Mouse (Mus musculus): ENCODE measurements around the gene Dpf3.

Dpf3 gene

DNA sequence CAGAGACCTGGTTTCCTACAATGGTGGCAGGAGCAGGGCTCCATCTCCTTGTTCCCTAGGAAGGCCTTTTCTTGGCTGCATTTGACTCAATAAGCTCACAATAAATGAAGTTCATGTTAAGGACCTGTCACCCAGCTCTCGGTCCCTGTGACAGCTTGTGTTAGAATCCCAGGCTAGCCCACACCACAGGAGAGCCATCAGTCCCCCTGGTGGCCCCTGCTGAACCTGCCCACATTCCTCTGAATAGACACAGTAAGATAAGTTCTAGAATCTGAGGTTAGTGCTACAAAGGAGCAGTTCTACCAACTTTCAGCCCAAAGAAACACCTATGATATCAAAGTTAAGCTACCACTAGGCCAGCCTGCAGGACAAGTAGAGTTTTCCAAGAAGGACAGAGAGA is 149.2 kb downstream of the Dpf3 start:
- DNase-seq (ENCODE audit: low spot score in 2 of 2), result no peak

DNA sequence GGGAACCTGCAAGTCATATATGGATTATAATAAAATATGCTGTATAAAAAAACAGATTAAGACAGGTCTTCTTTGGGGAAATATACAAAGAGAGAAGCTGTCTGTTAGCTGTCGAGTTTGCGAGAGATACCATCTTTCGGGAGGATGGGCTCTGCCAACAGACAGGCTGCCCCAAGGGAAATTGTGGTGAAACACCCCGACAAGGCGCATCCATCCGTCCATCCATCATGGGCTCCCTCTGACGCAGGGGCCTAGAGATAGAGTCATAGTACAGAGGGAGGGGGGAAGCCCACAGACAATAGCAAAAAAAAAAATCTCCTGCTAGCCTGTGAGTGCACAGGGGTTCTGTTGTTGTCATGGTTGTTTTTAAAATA is 149.8 kb downstream of the Dpf3 start:
- no peak for DNase-seq (ENCODE audit: low spot score in 2 of 2)

- DNase-seq (ENCODE audit: low spot score in 2 of 2), result no peak
Measured at GRCm38 (mm10) chr12:83337077-83337775, 150.3 kb downstream of the Dpf3 start.

GRCm38 (mm10) chr12:83330056-83330455 is 157.5 kb downstream of the Dpf3 start:
- no peak for DNase-seq (ENCODE audit: low spot score in 2 of 2)

DNA sequence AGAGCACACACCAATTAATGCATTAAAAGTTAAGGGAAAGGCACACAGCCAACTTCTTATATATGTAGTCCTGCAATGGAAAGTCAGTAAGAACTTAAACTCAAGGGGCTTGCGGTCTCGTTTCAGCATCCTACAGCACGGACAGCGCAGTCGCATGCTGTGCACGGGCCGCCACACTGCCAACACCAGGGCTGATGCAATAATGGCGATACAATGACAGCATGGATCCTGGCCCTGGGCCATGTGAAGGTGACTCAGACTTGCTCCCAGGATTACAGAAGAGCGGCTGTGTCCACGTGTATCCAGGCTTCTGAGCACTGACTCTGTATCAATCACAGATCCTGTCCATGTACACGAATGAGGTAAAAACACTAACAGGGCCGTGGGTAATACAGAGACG is 158.6 kb downstream of the Dpf3 start:
- DNase-seq (ENCODE audit: low spot score in 2 of 2), result no peak

- DNase-seq (ENCODE audit: low spot score in 2 of 2), result no peak
Measured at GRCm38 (mm10) chr12:83328491-83328890, 159.0 kb downstream of the Dpf3 start.

DNA sequence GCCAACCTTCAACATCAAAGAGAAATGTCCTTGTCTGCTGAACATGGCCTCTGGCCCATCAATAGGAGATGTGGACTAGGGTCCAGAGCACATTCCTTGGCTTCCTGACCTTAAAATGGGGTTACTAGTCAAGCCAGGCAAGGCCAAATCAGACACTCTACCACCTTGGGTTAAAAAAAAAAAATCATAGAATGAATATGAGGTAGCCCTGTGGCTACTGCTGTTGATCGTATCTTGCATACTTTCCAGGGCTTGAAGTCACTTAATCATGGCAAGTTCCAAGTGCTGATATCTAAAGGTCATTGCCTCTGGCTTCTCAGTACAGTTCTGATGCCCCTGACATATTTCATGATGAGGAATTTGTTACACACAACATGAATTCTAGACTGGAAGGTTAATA is 160.1 kb downstream of the Dpf3 start:
- no peak for DNase-seq (ENCODE audit: low spot score in 2 of 2)

DNA sequence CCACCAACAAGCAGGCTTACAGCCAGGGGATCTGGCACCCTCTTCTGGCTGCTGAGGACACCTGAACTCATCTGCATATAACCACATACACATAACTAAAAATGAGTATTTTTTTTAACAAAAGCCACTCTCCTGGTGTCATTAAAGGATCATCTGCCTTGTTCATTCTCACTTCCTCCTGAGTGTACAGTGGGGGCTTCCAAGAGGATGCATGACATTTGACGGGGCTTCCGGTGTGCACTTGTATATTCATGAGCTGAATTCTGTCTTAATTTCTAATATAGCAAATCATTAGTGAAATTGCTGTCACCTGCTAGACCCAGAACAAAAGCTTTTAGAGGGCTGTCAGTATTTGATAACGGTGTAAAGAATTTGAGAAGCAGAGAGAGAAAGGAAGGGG is 166.8 kb downstream of the Dpf3 start:
- DNase-seq (ENCODE audit: low spot score in 2 of 2), result no peak

GRCm38 (mm10) chr12:83317646-83318443 is 169.7 kb downstream of the Dpf3 start:
- DNase-seq (ENCODE audit: low spot score in 2 of 2), result no peak

DNA sequence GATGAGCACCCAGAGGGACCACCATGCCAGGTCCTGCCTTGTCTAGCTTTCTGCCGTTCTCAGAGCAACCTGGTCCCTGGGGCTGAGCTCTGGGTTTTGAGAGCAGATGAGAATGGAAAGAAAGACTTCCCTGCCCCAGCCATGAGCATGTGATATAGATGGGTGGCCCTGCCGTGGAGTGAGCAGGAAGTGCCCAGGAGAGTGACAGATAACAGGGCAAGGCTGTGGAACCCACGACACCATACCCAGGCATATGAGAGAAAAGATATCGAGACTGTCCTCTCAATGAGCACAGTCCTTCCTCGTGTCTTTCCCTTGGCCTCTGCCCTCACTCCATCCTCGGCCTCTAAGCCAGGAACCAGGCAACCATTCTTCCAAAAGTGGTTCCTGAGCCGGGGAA is 172.8 kb downstream of the Dpf3 start:
- DNase-seq (ENCODE audit: low spot score in 2 of 2), result no peak

GRCm38 (mm10) chr12:83312818-83313217 is 174.7 kb downstream of the Dpf3 start:
- no peak for DNase-seq (ENCODE audit: low spot score in 2 of 2)

DNA sequence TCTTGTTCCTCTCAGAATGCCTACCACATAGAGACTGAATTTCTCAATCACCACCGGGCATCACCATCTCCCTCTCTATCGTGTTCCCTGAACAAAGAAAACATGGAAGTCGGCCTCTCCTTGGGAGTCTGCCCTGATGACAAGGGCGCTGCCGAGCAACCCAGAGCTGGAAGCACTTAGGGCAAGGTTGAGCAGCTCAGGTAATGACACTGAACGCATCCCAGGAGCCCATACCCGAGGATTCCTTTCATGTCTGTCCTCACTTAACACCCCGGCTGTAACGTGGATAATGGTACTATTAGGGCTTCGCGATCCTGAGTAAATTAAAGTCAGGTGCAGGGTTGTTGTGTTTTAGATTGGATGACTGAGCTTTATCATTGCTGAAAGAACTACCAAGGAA is 176.9 kb downstream of the Dpf3 start:
- DNase-seq (ENCODE audit: low spot score in 2 of 2), result no peak

- no peak for DNase-seq (ENCODE audit: low spot score in 2 of 2)
Measured at GRCm38 (mm10) chr12:83309031-83309804, 178.3 kb downstream of the Dpf3 start.

DNA sequence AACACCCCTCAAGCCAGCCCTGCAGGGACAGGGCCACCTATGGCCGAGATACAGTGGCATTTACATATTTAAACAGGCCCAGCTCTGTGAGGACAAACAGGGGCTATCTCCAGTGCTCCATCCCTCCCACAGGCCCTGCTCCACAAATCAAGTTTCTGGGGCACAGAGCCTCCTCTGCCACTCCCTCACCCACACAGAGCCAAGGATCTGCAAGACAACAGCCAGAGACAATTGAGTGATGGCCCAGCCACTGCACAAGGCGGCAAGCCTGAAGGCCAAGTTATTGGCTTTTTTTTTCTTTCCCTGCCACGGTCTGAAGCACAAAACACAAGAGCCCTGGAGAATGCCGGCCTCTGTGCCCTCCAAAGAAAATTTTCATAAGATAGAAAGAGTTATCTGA is 178.9 kb downstream of the Dpf3 start:
- no peak for DNase-seq (ENCODE audit: low spot score in 2 of 2)

DNA sequence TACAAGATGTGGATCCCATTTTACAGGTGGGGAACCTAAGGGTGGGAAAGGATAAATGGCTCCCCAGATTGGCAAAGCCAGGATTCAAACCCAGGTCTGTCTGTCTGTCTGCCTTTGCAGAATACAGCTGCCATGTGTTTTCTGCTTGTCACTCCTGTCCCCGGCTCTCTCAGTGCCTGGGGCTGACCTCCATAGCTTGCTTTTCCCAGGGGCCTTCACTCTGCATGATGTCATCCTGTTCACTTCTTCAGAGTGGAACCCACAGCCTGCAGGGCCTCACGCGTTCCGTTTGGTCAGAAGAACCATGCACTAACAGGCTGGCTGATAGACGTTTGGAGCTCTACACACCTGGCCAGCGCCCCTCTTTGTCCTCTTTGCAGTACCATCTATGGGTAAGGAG is 184.3 kb downstream of the Dpf3 start:
- no peak for DNase-seq (ENCODE audit: low spot score in 2 of 2)

GRCm38 (mm10) chr12:83302320-83303153 is 185.0 kb downstream of the Dpf3 start:
- DNase-seq (ENCODE audit: low spot score in 2 of 2), result no peak

GRCm38 (mm10) chr12:83301616-83302319 is 185.7 kb downstream of the Dpf3 start:
- no peak for DNase-seq (ENCODE audit: low spot score in 2 of 2)

DNA sequence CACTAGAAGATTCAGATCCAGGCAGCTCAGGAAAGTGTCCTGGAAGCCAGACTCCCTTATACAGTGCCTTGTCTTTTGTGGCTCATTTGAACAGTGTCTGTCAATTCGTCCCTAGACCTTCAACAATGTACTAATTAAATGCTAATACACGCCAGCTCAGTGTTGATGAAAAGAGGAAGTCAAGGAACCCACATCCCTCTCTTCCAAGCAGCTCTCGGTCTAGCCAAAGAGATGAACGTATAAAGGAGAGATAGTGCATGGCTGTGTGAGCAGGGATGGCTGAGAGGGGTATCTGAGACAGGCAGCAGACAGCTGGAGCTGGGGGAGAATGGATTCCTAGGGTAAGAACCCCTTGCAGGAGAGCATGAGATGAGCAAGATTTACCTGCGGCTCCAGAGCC is 189.2 kb downstream of the Dpf3 start:
- no peak for DNase-seq (ENCODE audit: low spot score in 2 of 2)

DNA sequence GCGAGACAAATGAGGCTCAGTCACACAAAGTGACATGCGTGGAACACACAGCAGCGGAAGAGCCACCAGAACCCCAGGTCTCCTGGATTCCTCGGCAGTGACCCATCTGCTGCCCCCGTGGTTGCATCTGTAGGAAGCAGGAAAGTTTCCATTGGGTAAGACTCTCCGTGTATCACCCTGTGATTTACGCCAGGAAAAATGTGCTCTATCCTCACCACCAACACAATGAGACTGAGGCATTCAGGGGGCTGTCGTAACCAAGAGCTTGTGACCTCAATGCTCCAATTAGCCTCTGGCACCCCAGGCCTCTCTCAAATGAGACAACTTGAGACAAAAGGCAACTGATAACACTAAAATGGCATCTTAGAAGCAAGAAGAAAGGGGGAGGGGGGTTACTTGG is 192.5 kb downstream of the Dpf3 start:
- no peak for DNase-seq (ENCODE audit: low spot score in 2 of 2)

DNA sequence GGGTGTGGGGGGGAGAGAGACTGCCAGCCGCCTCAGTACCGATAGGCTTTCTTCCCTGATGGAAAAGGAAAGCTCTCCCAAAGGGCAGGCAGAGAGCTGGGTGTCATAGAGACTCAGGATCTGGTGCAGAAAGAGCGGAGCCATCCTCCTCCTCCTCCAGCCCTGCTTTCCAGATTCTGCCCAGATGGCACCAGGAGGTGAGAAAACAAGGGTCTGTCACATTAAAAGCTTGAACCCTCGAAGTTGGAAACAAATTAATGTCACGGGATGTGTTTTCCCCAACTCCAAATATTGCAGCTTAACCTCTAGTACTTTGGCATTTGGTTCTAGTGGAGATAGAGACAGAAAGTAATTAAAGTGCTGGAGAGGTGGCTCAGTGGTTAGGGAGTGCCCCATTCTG is 195.6 kb downstream of the Dpf3 start:
- DNase-seq (ENCODE audit: low spot score in 2 of 2), result no peak

All from frontal cortex, postnatal 36 days (tissue).